Mouse (Mus musculus) left cerebral cortex, postnatal 25 days (tissue): ENCODE results near the gene Prtn3. TPM values are rescaled to one million over a fixed set of nuclear protein-coding genes. Genes with fewer than 3 reads are reported as not detected.

Experiments used
- DNase-seq, 2 experiments: peaks; one replicate each; pipeline ENCODE4 v3.0.0; 2022; ENCODE audit warnings: low spot score in 2 of 2, mixed read lengths in 1 of 2
- intact Hi-C: fragments of 180-260 bp; cut with DNase I; formaldehyde crosslinking; loops from one replicate; pipeline ENCODE4 v1.15.1; 2025
- total RNA-seq, 2 experiments: library from RNA; stranded (reverse); gene quantifications; 2 replicates each; pipeline ENCODE4 v1.2.3; 2021

The Prtn3 gene
- total RNA-seq, 2 experiments from 2014 or later: 1.4 to 2.4 TPM

- intact Hi-C loops: no loop called here
- DNase-seq: no peak
These were observed 46.0 kb downstream of the Prtn3 start for GRCm38 (mm10) chr10:79920056-79920890.

- intact Hi-C loops: no loop called here
- DNase-seq: no peak
These were observed 46.8 kb downstream of the Prtn3 start, which contains the start of gene R3hdm4 for GRCm38 (mm10) chr10:79920958-79921535. R3hdm4 (minus strand) TSS chr10:79921208.

DNA sequence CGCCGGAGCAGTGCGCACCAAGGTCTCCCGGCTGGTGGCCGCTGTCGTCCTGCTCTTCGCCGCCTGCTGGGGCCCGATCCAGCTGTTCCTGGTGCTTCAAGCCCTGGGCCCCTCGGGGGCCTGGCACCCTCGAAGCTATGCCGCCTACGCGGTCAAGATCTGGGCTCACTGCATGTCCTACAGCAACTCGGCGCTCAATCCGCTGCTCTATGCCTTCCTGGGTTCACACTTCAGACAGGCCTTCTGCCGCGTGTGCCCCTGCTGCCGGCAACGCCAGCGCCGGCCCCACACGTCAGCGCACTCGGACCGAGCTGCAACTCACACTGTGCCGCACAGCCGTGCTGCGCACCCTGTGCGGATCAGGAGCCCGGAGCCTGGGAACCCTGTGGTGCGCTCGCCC is 47.3 kb downstream of the Prtn3 start:
- no peak for DNase-seq
- intact Hi-C loops: no loop called here

DNA sequence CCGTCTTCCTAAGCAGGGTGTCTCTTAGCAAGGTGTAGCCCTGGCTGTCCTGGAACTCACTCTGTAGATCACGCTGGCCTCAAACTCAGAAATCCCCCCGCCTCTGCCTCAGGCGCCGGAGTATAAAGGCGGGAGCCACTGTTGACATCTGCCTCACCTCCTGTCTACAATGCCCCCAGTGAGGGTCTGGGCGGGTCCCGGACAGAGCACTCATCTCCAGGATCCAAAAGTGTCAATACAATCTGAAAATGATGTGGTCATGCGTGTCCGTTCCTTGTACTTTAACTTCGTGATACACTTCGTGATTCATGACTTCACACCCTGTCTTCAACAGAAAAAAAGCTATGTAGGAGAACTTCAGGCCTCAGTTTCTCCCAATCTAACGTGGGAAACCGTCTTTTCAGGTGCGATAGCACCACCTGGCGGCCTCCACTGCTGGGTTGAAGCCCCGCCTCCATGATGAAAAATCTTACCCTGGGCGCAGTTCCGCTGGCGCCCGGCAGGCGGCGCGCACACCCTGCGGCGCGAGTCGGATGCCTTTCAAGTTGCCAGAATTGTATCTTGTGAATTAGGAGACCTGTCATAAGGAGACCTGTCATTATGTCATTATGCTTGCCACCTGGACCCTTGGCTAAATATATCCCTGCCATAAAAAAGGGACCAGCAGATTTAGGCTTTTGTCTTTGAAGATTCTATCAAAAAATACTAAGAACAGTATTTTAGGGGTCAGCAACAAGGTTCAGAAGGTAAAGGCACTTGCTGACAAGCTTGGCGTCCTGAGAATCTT is 50.9 kb downstream of the Prtn3 start:
- intact Hi-C loops: loop anchor here (1.0 to 2.0 kb wide), 4 partner anchors 32 to 90 kb away; no protein-coding TSS in a partner anchor
- DNase-seq: peak; percentile 95 to 96

- no peak for DNase-seq
- intact Hi-C loops: loop anchor here (1.0 to 2.0 kb wide), 4 partner anchors 32 to 91 kb away; no protein-coding TSS in a partner anchor
These were observed 51.7 kb downstream of the Prtn3 start for GRCm38 (mm10) chr10:79925785-79926490.

DNA sequence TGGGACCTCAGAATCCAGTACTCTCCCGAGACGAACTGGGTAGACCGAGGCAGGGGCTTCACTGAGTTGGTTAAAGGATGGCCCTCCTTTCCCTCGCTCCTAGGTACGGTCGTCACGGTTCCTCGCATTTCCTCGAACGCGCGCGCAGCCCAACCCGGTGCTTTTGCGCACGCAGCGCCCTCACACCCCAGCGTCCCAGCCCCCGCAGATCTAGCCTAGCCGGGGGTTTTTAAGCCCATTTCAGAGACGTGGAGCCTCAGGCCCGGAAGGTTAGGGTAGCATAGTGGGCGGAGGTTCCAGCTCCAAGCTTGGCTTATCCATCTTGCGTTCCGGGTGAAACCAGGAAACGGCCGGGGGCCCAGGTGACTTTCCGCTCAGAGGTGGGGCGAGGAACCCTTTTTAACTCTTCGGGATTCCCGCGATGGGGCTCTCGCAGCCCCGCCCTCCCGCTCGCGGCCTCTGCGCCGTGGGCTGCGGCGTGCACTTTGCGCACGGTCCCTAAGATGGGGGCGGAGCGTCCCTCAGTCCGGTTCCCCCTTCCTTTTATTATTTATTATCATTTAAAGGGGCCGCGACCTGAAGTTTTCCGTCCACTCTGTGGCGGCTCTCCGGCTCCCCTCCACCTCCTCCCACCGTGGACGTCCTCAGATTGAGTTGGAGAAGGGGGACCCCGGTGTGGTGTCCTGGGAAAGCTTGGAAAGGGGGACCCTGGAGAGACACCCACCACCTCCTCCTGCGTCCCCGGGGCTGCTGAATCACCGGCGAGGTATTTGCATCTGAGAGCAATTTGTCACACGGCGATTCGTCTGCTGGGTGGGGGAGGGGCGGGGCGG is 52.4 kb downstream of the Prtn3 start, which contains the start of gene Arid3a:
Arid3a (plus strand) TSS at position 553 of the 833 bp plus-strand sequence.
- intact Hi-C loops: no loop called here
- peak; percentile 88 to 90 for DNase-seq

GRCm38 (mm10) chr10:79927324-79928029 is 53.2 kb downstream of the Prtn3 start:
- peak; percentile 61 to 62 for DNase-seq
- intact Hi-C loops: no loop called here

- intact Hi-C loops: no loop called here
- no peak for DNase-seq
These were observed 53.9 kb downstream of the Prtn3 start for GRCm38 (mm10) chr10:79928030-79928694.

GRCm38 (mm10) chr10:79928907-79929701 is 54.8 kb downstream of the Prtn3 start:
- DNase-seq: no peak
- intact Hi-C loops: no loop called here

DNA sequence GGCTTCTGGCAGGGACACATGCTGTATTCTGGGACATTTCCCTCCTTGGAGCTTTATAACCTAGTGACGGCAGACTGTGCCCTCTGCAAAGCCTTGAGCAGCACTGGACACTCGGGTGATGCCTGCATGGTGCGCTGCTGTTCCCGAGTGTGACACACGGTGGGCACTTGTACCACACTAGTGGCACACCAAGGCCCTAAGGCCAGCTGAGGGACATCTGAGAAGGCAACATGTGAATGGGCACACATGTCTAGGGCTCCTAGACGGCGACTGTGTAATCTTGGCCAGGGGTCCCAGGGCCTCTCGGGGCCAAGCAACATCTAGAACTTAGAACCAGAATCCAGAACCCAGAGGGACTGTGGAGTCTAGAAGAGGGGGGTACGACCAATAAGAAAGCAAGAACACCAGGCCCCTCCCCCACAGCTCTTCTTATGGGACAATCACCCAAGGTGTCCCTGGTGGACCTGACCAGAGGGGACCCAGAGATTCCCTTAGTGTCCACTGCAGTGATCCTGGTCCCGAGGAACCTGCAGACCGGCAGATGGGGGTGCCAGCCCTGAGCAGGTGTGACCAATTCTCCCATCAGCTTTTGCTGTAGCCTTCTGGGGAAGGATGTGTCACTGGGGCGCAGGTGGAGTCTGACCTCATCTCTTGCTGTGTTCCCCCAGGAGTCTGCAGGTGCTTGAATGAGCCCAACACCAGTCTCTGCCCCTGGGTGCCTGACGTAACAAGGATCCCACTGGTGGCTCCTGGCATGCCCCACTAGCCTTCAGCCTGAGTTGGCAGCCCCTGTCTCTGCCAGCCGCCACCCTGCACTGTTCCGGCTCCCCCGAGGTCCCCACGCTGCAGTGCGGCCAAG is 55.9 kb downstream of the Prtn3 start:
- no peak for DNase-seq
- intact Hi-C loops: no loop called here

DNA sequence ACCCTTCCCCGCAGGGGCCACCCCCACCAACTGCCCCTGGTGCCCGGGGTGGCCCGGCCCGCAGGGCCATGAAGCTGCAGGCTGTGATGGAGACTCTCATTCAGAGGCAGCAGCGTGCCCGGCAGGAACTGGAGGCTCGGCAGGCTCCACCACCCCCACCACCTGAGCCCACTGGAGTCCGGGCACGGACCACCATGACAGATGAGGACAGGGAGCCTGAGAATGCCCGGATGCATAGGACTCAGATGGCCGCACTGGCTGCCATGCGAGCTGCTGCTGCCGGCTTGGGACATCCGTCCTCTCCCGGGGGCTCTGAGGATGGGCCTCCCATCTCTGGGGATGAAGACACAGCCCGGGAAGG is 56.5 kb downstream of the Prtn3 start:
- intact Hi-C loops: no loop called here
- no peak for DNase-seq

GRCm38 (mm10) chr10:79931797-79932196 is 57.5 kb downstream of the Prtn3 start:
- intact Hi-C loops: no loop called here
- no peak for DNase-seq

GRCm38 (mm10) chr10:79932736-79933135 is 58.5 kb downstream of the Prtn3 start:
- intact Hi-C loops: no loop called here
- no peak for DNase-seq
